Comparison of ENCODE assay signal across 9 mouse cellular contexts in the genomic region with DNA sequence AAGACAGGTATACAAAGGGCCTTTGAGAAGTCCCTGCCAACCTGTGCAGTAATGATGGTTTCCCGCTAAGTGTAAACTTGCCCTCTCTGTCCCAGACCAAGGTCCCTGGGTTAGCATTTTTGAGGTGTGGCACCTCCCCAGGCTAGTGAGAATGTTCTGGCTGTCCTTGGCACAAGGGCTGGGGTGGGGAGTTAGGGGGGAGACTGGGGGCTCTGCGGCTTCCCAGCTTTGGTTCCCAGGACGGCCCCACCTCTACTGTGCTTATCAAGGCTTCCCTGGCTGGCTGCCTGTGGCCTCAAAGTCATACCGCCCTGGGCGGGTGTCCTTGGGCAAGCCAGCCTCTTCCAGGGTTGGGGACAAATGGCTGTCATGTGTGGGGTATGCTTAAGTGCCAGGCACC. TPM values are rescaled to one million over a fixed set of nuclear protein-coding genes. Genes with fewer than 3 reads are reported as not detected.
DNase-seq lines count a peak whose midpoint lies in the region; ATAC-seq and TF ChIP-seq lines count a peak whose summit lies in the region.
"Had no signal": no experiment of that assay in that cellular context is flagged by ENCODE, and none has a peak within 500 bp of the region (broad histone marks: within the 10 kb centered on the region; RNA-seq: fewer than 3 reads in every experiment).

No protein-coding gene starts in this region.

- no peaks in the 10 kb centered on the region for H3K27me3 ChIP-seq in midbrain, postnatal 0 days (ENCODE audit: insufficient read depth, low read length)

- ATAC-seq in inflammation-experienced regulatory T-cells, adult 6 months: no peak
- no peak for ATAC-seq in midbrain, postnatal 0 days (ENCODE audit: low FRiP score)

- H3K36me3 ChIP-seq in midbrain, postnatal 0 days (ENCODE audit: insufficient read depth, low read length): no peaks in the 10 kb centered on the region

- no peak for TF ChIP-seq CTCF in midbrain, postnatal 0 days (IDR thresholded peaks at IDR 0.05)

- H3K27ac ChIP-seq in midbrain, postnatal 0 days (ENCODE audit: low read depth, low read length): no peak overlapping the region

- H3K9ac ChIP-seq in midbrain, postnatal 0 days (replicated peaks; ENCODE audit: low read length, poor library complexity, severe bottlenecking): no peak overlapping the region

- 79% methylated on average over 5 of the region's 5 CpGs for WGBS in midbrain, postnatal 0 days

- H3K9me3 ChIP-seq in midbrain, postnatal 0 days (ENCODE audit: low read length): no peaks in the 10 kb centered on the region

- no peak overlapping the region for H3K4me3 ChIP-seq in midbrain, postnatal 0 days (ENCODE audit: low read depth, low read length)

- no peak overlapping the region for H3K4me2 ChIP-seq in midbrain, postnatal 0 days (ENCODE audit: low read depth, low read length, poor library complexity, severe bottlenecking)

- intact Hi-C loops in heart, postnatal 36 days (cut with DNase I): no loop called here

- DNase-seq in kidney, adult 11 months: peak; percentile 46
- DNase-seq in kidney, postnatal 4 days: no peak
- DNase-seq in adrenal gland, postnatal 36 days: peak; percentile 84 to 86
- peak; percentile 56 to 65 for DNase-seq in heart, postnatal 36 days
- DNase-seq in lung, postnatal 36 days: peak; percentile 67
- no peak for DNase-seq in urinary bladder, postnatal 25 days (ENCODE audit: low spot score)
- DNase-seq in midbrain, postnatal 0 days (ENCODE audit: low spot score): no peak
- DNase-seq: retina, postnatal 1 day had no signal

- H3K4me1 ChIP-seq in midbrain, postnatal 0 days (ENCODE audit: insufficient read depth, low read length): no peaks in the 10 kb centered on the region

RNA-seq across cellular contexts. Expression of gene Kcnq1, which starts 16.0 kb away (rescaled TPM):
- 1 to 10 TPM; 2.9 to 7.6 TPM for total RNA-seq in adrenal gland, postnatal 36 days (2021)
- 10 to 100 TPM; 34.3 to 37.1 TPM for total RNA-seq in heart, postnatal 36 days (2021)
- polyA plus RNA-seq in inflammation-experienced regulatory T-cells, adult 6 months (2017; shearing (Covaris generic)): under 1 TPM in 2 of 3 experiments, not detected in 1; 0.19 to 0.42 TPM
- total RNA-seq in midbrain, postnatal 0 days (2014; rRNA removed): 0.44 and 1.4 TPM in 2 replicates
- polyA plus RNA-seq in midbrain, postnatal 0 days (2015; fragmentation: Nextera tagmentation; extraction: Ambion mirVana): 0.87 and 1.2 TPM in 2 replicates

RNA-seq across cellular contexts. Expression of gene Trpm5, which starts 27.7 kb away (rescaled TPM):
- under 1 TPM in 1 of 2 experiments, not detected in 1; 0.43 TPM for total RNA-seq in adrenal gland, postnatal 36 days (2021)
- not detected for total RNA-seq in heart, postnatal 36 days (2021)
- under 1 TPM in 1 of 3 experiments, not detected in 2; 0.68 TPM for polyA plus RNA-seq in inflammation-experienced regulatory T-cells, adult 6 months (2017; shearing (Covaris generic))
- total RNA-seq in midbrain, postnatal 0 days (2014; rRNA removed): 1.3 and 1.7 TPM in 2 replicates
- 0.94 and 1.6 TPM in 2 replicates for polyA plus RNA-seq in midbrain, postnatal 0 days (2015; fragmentation: Nextera tagmentation; extraction: Ambion mirVana)

RNA-seq across cellular contexts. Expression of gene Tssc4, which starts 53.1 kb away (rescaled TPM):
- total RNA-seq in adrenal gland, postnatal 36 days (2021): 10 to 100 TPM; 32.4 to 33.3 TPM
- 10 to 100 TPM; 15.3 TPM for total RNA-seq in heart, postnatal 36 days (2021)
- polyA plus RNA-seq in inflammation-experienced regulatory T-cells, adult 6 months (2017; shearing (Covaris generic)): 10 to 100 TPM; 35.5 to 40.4 (median 37.4) TPM
- 71.3 and 92.4 TPM in 2 replicates for total RNA-seq in midbrain, postnatal 0 days (2014; rRNA removed)
- 101 and 103 TPM in 2 replicates for polyA plus RNA-seq in midbrain, postnatal 0 days (2015; fragmentation: Nextera tagmentation; extraction: Ambion mirVana)

Comparison
In these comparisons a context has a peak if more than half of its experiments do, and no peak if none do; other contexts are left out.
1. DNase-seq: peak in kidney, adult 11 months (single experiment), adrenal gland, postnatal 36 days (2 of 2), heart, postnatal 36 days (2 of 2) and lung, postnatal 36 days (single experiment); none in kidney, postnatal 4 days (0 of 2), urinary bladder, postnatal 25 days (single experiment) and midbrain, postnatal 0 days (single experiment).
2. RNA of gene Kcnq1, which starts 16.0 kb away (total RNA-seq): 34.3 to 37.1 TPM in heart, postnatal 36 days; 2.9 to 7.6 TPM in adrenal gland, postnatal 36 days and 0.44 to 1.4 TPM in midbrain, postnatal 0 days; every median in the first group is over 4 times any median in the second.